Mouse (Mus musculus): ENCODE results near the gene Nsmce1.
A peak's percentile ranks its signal among the peaks of the same experiment; 100 is the strongest.

Nsmce1 gene

DNA sequence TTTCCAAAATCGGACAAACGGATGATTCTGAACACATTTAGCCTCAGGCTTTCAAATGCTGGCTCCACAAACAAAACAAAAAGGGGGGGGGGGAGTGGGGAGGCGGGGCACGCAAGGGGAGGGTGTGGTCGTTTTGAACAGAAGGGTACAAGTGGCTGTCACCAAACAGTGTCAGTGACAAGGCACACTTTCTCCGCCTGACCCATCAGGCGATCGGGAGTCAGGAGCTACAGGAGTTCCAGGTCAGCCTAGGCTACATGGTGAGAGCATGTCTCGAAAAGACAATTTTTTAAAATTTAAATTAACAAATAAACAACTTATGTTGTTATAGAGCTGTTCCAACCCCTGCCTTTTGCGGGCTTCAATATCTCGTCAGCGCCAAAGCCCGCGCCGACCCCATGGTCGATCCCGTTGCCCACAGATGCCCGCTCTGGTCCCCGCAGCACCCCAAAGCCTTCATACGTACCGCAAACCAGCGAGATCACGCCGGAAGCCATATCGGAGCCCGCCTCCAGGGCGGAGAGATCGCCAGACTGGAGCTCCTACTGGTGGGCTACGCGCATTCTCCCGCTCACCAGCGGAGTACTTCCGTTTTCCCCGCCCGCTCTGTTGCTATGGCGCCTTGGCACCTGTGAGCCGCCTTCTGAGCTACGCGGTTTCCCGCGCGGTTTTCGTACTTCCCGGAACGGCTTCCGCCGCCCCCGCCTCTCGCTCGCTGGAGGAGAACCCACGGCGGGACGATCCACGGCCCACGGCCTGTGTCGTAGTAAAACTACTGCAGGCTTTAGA lies at the start of gene Nsmce1:
Gene Nsmce1 (minus strand): TSS at position 650 of the 789 bp plus-strand sequence.
- peak; percentile 97 for DNase-seq

GRCm38 (mm10) chr7:125541026-125541425 lies 49.6 kb upstream of the Nsmce1 start:
- DNase-seq = no peak

DNA sequence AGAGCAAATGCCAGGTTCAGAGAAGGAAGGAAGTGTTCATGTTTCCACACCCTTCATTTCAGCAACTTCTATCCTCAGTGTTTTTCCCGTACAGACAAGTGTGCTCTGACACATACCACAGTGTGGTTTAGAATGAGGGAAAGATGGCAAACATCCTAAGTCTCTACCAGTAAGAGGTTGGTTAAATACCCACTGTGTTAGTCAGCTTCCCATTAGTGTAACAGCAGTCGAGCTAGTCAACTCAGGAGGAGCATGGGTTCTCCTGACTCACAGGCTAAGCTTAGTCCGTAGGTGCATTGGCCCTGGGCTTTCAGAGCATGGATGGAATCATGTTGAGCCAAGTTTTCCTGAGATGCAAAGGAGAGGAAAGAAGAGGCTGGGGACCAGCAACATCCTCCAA lies 48.0 kb upstream of the Nsmce1 start:
- no peak for DNase-seq

DNA sequence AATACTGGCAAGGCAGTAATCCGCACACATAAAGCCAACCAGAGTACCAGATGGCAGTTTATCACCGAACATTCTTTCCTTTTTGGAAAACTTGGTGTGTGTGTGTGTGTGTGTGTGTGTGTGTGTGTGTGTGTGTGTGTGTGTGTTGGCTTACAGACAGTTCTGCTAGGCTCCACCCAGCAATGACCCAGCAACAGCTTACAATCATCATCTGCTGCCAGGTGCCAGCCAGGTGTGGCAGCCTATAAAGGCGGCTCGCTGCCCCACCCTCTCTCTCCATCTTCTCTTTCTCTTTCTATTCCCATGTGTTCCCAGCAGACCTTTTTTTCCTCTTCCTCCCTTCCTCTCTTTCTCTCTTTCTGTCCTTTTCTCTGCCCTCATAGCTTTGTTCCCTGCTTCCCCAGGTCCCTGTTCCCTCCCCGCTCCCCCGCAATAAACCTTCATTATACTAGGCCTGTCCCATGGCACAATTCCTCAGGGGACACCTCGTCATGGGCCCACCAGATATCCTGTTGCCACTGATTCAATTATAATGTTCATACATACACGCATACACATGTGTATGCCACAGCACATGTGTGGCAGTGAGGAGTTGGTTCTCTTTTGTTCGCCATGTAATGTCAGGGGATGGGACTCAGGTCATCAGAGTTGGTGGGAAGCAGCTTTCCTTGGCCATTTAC lies 36.6 kb upstream of the Nsmce1 start:
- no peak for DNase-seq

GRCm38 (mm10) chr7:125527186-125527585 lies 35.8 kb upstream of the Nsmce1 start:
- DNase-seq = no peak

- no peak for DNase-seq
Observed at GRCm38 (mm10) chr7:125523051-125523450, 31.7 kb upstream of the Nsmce1 start.

GRCm38 (mm10) chr7:125519715-125520114 lies 28.3 kb upstream of the Nsmce1 start:
- DNase-seq = no peak

GRCm38 (mm10) chr7:125517470-125517869 lies 26.1 kb upstream of the Nsmce1 start:
- no peak for DNase-seq

DNA sequence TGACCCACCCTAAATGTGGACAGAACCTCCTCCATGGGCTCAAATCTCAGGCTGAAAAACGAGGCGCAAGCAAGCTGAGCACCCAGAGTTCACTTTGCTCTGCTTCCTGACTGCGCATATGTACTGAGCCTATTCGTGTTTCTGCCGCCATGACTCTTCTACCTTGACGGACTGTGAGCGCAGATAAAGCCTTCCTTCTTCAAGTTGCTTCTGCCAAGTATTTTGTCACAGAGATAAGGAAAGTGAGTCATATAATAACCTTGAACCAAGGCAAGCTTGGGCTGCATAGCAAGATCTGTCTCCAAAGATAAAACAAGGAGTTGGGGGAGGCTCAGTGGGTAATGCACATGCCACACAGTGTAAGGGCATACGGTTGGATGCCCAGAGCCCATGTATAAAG lies 25.3 kb upstream of the Nsmce1 start:
- DNase-seq = no peak

GRCm38 (mm10) chr7:125515081-125515853 lies 23.9 kb upstream of the Nsmce1 start:
- DNase-seq = peak; percentile 46

DNA sequence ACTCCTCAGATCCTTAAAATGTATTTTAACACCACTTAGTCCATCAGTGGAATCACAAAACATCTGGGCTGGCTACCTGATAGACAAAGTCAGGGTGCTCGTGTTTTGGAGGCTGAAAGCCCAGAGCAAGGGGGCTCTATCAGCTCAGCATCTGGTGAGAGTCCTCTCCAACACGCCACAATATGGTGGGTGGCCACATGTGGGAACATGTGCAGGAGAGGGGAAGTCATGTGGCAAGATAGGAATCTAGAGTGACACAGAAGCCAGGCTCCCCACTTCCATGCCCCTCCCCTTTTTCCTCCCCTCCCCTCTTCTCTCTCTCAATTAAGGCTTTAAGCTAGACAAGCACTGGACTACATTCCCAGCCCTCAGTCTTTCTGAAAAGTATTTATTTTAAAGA lies 20.5 kb upstream of the Nsmce1 start:
- DNase-seq = no peak

DNA sequence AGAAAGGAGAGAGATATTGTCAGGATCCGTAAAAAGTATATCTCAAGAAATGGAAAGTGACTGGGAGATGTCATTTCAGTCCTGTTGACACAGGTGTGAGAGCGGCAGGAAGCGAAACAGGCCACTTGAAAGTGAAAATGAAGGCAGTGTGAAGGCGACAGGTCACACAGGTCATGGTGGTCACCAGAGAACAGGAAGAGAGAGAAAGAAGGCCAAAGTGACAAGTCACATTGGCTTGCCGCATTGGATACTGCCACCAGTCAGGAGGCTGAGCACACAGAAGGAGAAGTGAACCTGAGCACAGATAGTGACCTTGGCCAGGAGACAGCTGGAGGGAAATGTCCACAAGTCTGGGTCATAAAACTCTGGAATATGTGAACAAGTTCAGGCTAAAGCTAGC lies 20.0 kb upstream of the Nsmce1 start:
- no peak for DNase-seq

DNA sequence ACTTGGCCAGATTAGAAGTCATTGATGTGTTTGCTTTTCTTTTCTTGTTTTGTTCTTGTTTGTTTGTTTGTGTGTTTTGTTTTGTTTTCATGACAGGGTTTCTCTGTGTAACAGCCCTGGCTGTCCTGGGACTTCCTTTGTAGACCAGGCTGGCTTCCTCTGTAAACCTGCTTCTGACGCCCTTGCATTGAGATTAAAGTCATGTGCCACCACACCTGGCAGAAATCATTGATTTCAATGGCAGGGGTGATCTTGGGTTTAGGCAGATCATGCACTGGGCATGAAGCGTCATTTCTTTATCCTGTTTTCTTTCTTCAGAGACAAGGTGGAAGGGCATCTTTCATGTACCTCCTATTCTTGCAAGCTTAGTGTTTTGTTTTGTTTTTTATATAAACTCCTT lies 15.9 kb upstream of the Nsmce1 start:
- no peak for DNase-seq

GRCm38 (mm10) chr7:125505568-125505967 lies 14.2 kb upstream of the Nsmce1 start:
- DNase-seq = no peak

DNA sequence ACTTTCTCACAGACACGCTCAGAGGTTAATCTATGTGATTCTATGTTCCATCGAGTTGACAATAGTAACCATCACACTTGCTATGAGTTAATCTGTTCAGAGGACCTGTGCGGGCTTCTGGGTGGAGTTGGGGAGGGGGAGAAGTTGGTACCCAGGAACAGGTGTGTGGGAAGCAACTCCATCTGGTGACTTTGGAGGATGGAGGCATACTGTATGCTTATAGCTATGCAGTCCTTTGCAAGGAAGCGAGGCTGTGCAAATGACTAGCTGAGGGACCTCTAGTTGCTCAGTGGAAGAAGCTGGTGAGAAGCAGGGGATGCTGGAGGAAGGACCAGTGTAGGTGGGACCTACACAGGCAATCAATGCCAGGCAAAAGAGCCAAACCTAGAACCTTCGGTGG lies 13.2 kb upstream of the Nsmce1 start:
- DNase-seq = no peak

GRCm38 (mm10) chr7:125503374-125504092 lies 12.1 kb upstream of the Nsmce1 start:
- no peak for DNase-seq

DNA sequence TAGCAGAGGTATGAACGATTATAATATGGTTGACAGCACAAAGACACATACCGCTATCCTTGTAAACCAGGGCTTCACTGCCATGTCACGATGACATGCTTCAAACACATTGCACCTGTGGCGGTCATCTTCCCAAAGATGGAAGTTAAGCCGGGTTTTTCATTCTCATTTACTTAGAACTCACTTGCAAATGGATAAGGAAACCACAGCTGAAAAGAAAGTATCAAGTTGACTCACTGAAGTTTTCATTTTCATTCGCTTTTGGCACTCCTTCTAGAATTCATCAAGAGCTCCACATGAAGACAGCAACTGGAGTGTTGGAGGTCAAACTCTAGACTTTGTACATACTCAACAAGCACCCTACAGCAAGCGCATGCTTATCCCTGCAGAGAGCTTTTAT lies 9.5 kb upstream of the Nsmce1 start:
- no peak for DNase-seq

DNA sequence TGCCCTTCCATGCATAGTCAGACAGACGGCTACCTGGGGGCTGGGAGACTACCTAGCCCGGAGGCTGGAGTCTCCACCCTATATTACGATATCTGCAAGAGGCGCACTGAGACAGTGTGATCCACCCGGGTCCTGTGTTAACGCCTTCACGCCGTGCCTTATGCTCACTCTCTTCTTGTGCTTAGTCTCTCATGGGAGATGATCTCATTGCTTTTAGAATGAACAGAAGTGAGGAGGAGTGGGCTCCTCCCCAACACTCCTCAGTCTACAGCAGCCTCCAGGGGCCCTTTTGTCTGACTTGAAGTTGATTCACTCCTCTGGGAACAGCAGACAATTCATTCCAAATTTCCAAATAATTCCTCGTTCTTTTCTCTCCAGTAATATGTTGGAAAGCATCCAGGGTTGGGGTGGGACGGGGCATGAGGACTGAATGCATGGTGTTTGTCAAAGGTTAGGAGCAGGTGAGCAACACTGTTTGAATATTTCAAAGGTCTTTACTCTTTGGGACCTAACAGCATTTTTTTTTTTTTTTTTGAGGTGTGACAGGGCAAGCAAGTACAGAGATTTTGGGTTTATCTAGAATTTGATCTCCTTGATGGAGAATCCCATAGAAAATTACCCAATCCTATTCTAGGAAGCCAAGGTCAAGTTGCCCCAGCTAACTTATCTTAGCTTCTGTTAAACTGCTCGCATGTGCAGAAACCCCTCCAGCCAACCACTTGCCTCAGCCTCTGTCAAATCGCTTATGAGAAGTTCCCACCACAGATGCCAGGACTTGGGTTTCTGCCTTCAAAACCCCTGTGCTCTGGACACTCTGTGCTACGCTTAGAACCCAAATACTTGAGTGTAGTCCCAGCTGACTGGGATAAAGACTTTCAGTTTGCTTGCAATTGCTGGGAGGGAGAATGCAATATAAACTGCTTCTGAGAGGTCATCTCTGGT lies 8.8 kb upstream of the Nsmce1 start:
- no peak for DNase-seq

GRCm38 (mm10) chr7:125495864-125496440 lies 4.6 kb upstream of the Nsmce1 start:
- no peak for DNase-seq

GRCm38 (mm10) chr7:125492551-125492950 lies 1.2 kb upstream of the Nsmce1 start:
- DNase-seq = no peak

DNA sequence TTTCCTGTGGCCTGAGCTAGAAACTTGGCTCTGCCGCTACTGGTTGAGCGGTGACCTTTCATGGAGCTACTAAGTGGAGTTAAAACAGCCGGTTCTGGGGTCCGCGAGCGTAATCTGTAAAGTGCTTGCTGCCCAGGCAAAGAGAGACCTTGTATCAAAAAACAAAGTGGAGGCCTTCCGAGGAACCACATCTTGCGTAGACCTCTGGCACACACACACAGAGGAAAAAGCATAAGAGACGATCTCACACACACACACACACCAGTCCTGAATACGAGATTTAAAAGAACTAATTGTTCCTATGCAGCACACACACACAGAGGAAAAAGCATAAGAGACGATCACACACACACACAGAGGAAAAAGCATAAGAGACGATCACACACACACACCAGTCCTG lies 364 bp upstream of the Nsmce1 start:
- DNase-seq = no peak

DNA sequence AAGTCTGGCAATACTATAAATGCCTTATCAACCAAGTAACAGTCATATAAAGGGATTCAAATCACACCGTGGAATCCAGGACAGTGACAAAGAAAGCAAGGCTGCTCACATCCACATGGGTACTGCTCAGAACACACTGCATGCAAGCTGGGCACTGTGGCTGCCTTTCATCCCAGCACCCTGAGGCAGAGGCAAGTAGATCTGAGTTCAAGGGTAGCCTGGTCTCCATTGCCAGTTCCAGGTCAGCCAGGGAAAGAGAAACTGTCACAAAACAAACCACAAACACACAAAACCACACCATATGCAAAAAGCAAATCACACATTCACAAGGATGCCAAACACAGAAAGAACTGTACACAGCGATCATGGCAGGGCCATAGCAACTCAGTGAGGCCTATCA lies 1.8 kb downstream of the Nsmce1 start:
- no peak for DNase-seq

All from lung, postnatal 10 days (tissue).